Mouse (Mus musculus): Measurements from ENCODE around the gene Gstm5. TPM values are rescaled to one million over a fixed set of nuclear protein-coding genes. Genes with fewer than 3 reads are reported as not detected.

Gstm5 gene
- polyA plus RNA-seq, 1 experiment from 2014 or later: 172 TPM

DNA sequence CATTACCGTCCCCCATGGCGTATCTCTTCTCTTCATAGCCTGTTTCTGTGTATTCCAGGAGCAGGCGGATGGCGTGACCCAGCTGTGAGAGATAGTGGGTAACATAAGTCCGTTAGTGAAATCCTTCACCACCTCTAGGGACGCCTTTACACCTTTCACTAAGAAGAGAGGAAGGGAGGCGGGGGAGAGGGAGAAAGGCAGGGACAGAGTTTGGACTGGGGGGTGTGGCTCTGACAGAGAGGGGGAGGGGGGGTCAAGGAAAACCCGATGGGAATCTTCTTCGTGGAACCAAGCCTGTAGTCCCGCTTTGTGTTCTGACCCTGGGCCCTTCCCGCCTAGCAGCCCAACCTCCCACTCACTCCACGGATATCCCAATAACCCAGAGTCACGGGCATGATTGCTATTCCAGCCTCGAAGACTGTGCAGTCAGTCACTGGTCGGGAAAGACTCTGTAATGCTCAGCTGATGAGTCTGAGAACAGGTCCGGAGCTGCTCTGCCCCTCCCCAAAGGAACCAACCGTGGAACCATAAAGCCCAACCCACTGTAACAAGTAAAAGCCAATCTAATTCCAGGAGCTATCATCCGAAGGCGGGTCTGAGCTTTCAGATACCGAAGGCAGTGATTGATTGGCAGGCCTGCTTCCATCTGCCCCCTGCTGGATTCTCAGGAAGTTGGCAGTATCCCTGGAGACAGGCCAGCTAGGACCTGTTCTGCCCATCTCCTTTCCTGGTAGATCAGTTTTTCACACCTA, 47.8 kb downstream of the Gstm5 start, which contains the start of gene Gstm6:
Gene Gstm6 (minus strand): TSS at position 511 of the 752 bp plus-strand sequence.
- 18% methylated on average over 20 of the region's 20 CpGs for WGBS
- Histone ChIP-seq H3K4me3 (ENCODE audit: low read depth, low read length) (peak within 1 kb of the TSS; percentile 26), H3K9ac (ENCODE audit: low read depth, low read length) (no peak within 1 kb of the TSS), H3K4me2 (replicated peaks; ENCODE audit: low read depth) (peak within 1 kb of the TSS; percentile 61), H3K36me3 (ENCODE audit: control insufficient read depth, insufficient read depth) (no peaks in the 10 kb centered on the region), H3K27ac (ENCODE audit: low read depth, low read length) (peak within 1 kb of the TSS; percentile 21; the same call in 1 of the 2 replicates), H3K4me1 (replicated peaks; ENCODE audit: control insufficient read depth, insufficient read depth, low read length) (no peaks in the 10 kb centered on the region), H3K27me3 (replicated peaks; ENCODE audit: control insufficient read depth, insufficient read depth, low read length) (no peaks in the 10 kb centered on the region), H3K9me3 (ENCODE audit: control insufficient read depth) (no peaks in the 10 kb centered on the region)
- peak; percentile 86 for TF ChIP-seq CTCF (IDR thresholded peaks at IDR 0.05; ENCODE audit: low read depth)
- ATAC-seq: peak; percentile 86

DNA sequence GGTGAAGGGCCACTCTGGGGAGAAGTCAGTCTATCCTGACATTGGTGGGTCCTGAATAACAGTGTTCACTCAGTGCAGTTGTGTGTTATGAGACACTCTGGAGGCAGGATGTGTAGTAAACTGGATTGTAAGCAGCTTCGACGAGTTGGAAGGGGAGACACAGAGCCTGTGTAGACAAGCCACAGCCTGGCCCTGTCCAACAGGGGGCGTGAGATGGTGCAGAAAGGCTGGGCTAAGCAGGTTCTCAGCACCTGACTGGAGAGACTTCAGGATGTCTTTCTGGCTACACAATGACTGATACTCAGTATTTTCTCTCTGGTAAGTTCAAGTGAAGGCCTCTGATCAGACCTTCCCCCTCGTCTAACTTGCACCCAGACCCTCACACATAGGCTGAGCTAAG, 50.1 kb downstream of the Gstm5 start:
- peak; percentile 55 for TF ChIP-seq CTCF (IDR thresholded peaks at IDR 0.05; ENCODE audit: low read depth)
- WGBS: 65% methylated on average over 4 of the region's 4 CpGs
- no peak overlapping the region for H3K4me3 ChIP-seq (ENCODE audit: low read depth, low read length)

More for the DNA sequence above, 50.1 kb downstream of the Gstm5 start:
- no peaks in the 10 kb centered on the region for H3K9me3 ChIP-seq (ENCODE audit: control insufficient read depth)
- H3K36me3 ChIP-seq (ENCODE audit: control insufficient read depth, insufficient read depth): no peaks in the 10 kb centered on the region
- H3K27me3 ChIP-seq (replicated peaks; ENCODE audit: control insufficient read depth, insufficient read depth, low read length): no peaks in the 10 kb centered on the region
- H3K4me2 ChIP-seq (replicated peaks; ENCODE audit: low read depth): no peak overlapping the region
- no peak for ATAC-seq
- H3K27ac ChIP-seq (ENCODE audit: low read depth, low read length): no peak overlapping the region
- H3K9ac ChIP-seq (ENCODE audit: low read depth, low read length): no peak overlapping the region
- H3K4me1 ChIP-seq (replicated peaks; ENCODE audit: control insufficient read depth, insufficient read depth, low read length): no peaks in the 10 kb centered on the region

Other genes with a start within 250 kb of the Gstm5 start
- 37.8 and 39.0 TPM in 2 replicates for gene Ahcyl1, start 199.3 kb upstream of the Gstm5 start, polyA plus RNA-seq (2015; fragmentation: Nextera tagmentation; extraction: Ambion mirVana)
- 8.6 and 9.2 TPM in 2 replicates for gene Csf1, start 135.4 kb upstream of the Gstm5 start, polyA plus RNA-seq (2015; fragmentation: Nextera tagmentation; extraction: Ambion mirVana)
- 475 and 488 TPM in 2 replicates for gene Eps8l3, start 18.6 kb upstream of the Gstm5 start, polyA plus RNA-seq (2015; fragmentation: Nextera tagmentation; extraction: Ambion mirVana)
- gene Gstm7, start 36.0 kb downstream of the Gstm5 start, polyA plus RNA-seq (2015; fragmentation: Nextera tagmentation; extraction: Ambion mirVana): 13.0 TPM in 2 replicates
- gene Gstm6, start 47.9 kb downstream of the Gstm5 start, polyA plus RNA-seq (2015; fragmentation: Nextera tagmentation; extraction: Ambion mirVana): 21.6 and 21.9 TPM in 2 replicates
- 53.9 and 60.7 TPM in 2 replicates for gene Gstm3, start 73.5 kb downstream of the Gstm5 start, polyA plus RNA-seq (2015; fragmentation: Nextera tagmentation; extraction: Ambion mirVana)
- gene Gstm2, start 90.6 kb downstream of the Gstm5 start, polyA plus RNA-seq (2015; fragmentation: Nextera tagmentation; extraction: Ambion mirVana): 94.6 and 108 TPM in 2 replicates
- 92.7 and 96.3 TPM in 2 replicates for gene Gstm1, start 122.2 kb downstream of the Gstm5 start, polyA plus RNA-seq (2015; fragmentation: Nextera tagmentation; extraction: Ambion mirVana)
- 28.4 and 30.5 TPM in 2 replicates for gene Gstm4, start 149.1 kb downstream of the Gstm5 start, polyA plus RNA-seq (2015; fragmentation: Nextera tagmentation; extraction: Ambion mirVana)
- 17.6 and 18.2 TPM in 2 replicates for gene Ampd2, start 190.8 kb downstream of the Gstm5 start, polyA plus RNA-seq (2015; fragmentation: Nextera tagmentation; extraction: Ambion mirVana)
- 0.43 and 0.80 TPM in 2 replicates for gene Gnat2, start 197.0 kb downstream of the Gstm5 start, polyA plus RNA-seq (2015; fragmentation: Nextera tagmentation; extraction: Ambion mirVana)